Mouse (Mus musculus): ENCODE results near the gene Gm10065. TPM values are rescaled to one million over a fixed set of nuclear protein-coding genes. Genes with fewer than 3 reads are reported as not detected.
"Not testable (repeated sequence)": the region's sequence is repeated elsewhere in the genome, so short reads cannot be mapped to it uniquely, and the experiment has no call there.

The Gm10065 gene
- not detected for total RNA-seq (2021)

GRCm38 (mm10) chr13:21478759-21479670 lies at the start of gene Gm10065, which contains the start of gene Zkscan4:
Gene Gm10065 (minus strand): TSS chr13:21479441.
Gene Zkscan4 (plus strand): TSS chr13:21478907.
- peak; percentile 75 for DNase-seq
- intact Hi-C loops (cut with DNase I) = not testable (repeated sequence)

DNA sequence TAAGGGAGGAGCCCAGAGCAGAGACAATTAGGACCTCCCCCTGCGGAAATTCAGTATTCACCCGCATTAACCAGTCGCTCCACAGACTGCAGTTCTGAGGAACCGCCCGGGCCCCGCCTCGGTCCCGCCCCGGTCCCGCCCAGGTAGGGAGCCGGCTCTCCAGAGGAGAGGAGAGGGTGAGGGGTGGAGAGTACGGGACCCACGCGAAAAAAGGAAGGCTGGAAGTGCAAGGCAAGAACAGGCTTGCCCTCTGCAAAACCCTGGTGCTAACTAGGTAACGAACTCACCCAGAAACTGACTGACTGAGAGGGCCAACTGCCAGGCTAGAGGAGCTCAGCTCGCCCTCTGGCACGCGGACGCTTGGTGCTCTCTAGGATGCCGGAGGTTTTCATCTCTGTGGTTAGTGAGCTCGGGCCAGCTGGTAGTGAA lies 27.0 kb upstream of the Gm10065 start:
- intact Hi-C loops (cut with DNase I) = no loop called here
- DNase-seq = peak; percentile 83

- intact Hi-C loops (cut with DNase I) = no loop called here
- no peak for DNase-seq
These were observed 23.1 kb upstream of the Gm10065 start for GRCm38 (mm10) chr13:21502296-21502695.

DNA sequence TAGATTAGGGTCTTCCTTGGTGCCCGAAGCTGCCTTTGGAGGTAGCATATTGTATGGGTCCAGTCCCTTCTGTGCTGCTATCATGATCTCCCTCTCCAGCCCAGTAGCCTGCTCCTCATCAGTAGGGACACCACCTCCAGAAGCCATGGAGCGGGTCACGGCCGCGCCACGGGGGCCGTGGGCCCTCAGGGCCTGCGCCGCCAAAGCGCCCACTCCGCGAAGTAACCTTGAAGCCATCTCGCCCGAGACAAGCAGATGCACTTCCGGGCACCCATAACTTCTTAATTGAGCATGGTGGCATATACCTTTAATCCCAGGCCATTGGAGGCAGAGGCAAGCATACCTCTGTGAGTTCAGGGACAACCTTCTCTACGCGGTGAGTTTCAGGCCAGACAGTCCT lies 21.9 kb upstream of the Gm10065 start, which contains the start of gene Gm11273:
Gene Gm11273, minus strand, starts transcription at position 237 of the 400 bp plus-strand sequence.
- intact Hi-C loops (cut with DNase I); DNase-seq: not testable (repeated sequence)

DNA sequence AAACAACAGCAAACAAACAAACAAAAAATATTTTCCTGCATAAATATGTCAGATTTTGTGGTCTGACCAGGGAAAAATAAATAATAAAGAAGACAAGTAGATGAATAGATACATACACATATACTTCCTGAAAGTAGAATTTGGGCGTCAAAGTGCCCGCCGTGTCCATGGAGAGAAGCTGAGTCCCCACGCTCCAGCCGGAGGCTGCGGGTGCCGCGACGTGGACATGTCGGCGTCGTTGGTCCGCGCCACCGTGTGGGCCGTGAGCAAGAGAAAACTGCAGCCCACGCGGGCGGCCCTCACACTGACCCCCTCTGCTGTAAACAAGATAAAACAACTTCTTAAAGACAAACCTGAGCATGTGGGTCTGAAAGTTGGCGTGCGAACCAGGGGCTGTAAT lies 15.8 kb upstream of the Gm10065 start, which contains the start of gene AK157302:
Gene AK157302, plus strand, starts transcription at position 144 of the 400 bp plus-strand sequence.
- peak; percentile 10 for DNase-seq
- intact Hi-C loops (cut with DNase I) = no loop called here

DNA sequence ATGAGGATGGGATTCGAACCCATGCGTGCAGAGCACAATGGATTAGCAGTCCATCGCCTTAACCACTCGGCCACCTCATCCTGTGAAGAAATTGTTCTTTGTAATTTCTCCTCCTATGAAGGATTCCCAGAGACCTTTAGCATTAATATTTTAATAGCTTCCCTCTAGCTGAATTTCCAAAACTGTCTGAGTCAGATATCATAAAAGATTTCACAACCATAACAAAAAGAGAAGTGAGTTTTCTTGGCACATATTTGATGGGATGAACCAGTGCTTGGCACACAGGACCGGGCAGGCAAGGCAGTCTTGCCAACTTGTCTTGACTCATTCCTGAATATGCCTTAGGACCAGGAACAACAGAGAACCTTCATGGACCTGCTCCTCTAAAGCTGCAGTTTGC lies 13.6 kb upstream of the Gm10065 start:
- intact Hi-C loops (cut with DNase I) = no loop called here
- no peak for DNase-seq

- no peak for DNase-seq
- intact Hi-C loops (cut with DNase I) = no loop called here
These were observed 7.6 kb upstream of the Gm10065 start for GRCm38 (mm10) chr13:21486881-21487280.

DNA sequence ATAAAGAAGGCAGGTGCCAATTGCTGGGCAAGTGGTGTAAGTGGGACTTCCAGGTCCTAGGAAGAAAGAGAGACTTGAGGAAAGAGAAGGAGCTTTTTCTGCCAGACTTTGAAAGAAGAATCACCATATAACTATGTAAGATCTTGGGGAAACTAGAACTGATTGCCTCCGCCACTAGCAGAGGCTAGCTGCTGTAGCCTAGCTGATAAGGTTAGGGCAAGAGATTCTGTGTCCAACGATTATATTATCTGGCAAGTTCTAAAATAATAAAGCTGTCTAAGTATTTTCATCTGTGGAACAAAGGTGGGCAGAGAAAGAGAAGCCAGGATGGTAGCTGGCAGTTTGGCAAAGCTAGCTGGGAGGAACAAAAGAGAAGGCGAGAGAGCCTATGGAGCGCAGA lies 6.8 kb downstream of the Gm10065 start:
- intact Hi-C loops (cut with DNase I) = no loop called here
- no peak for DNase-seq

- DNase-seq = no peak
- intact Hi-C loops (cut with DNase I) = no loop called here
These were observed 10.1 kb downstream of the Gm10065 start for GRCm38 (mm10) chr13:21469097-21469496.

DNA sequence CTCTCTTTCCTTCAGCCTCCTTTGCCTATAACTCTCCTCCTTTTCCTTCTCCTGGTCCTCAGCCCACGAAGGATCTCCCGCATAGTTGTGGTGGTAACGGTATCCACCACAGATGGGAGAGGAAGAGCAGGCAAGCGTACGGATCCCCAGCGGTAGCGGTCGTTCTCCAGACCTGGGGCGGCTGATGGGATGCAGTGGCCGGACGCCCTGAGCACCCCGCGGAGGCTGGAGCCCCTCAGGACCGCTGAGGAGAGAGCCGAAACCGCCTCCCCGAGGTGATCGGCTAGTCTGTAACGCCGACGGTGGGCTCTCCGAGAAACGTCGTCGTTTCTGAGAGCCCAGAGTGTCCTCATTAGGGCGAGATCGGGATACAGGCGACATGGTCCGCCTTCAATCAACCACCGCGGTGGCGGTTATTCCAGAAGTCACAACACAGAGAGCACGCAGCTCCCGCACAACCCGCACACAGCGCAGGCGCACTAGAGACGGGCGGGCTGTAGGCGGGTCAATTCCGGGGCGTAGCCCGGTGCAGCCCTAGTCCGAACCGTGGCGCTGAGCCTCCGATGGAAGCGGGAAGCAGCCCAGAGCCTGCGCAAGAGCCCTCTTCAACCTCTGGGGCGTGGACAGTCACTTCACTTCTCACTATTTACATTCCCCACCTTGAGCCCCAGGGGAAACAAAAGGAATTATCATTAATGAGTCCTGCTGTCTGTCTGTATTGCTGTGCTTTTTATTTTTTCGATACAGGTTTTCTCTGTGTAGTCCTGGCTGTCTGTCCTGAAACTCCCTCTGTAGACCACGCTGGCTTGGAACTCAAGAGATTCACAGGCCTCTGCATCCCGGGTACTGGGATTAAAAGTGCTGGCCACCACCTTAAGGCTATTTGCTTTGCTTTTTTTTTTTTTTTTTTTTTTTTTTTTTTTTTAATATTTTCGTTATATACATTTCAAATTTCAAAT lies 10.9 kb downstream of the Gm10065 start, which contains the start of gene Nkapl:
Gene Nkapl, minus strand, starts transcription at position 449 of the 959 bp plus-strand sequence.
- intact Hi-C loops (cut with DNase I) = no loop called here
- peak; percentile 80 for DNase-seq

DNA sequence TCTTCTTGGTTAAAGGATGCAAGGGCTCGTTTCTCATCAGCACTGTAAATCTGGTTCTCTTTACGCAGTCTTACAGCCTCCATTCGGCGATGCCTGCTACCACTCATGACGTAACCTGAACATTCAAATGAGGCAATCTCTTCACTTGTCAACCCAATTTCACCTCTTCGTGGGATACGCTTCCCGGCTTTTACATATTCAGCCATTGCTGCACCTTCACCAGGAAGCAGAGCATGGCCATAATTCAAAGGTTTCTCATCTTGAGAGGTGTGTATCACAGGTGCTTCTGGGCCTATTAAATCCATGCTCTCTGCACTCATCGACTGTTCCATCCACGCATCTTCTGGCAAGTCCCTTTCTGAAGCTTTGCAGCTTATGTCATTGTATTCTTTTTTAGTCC lies 11.9 kb downstream of the Gm10065 start:
- intact Hi-C loops (cut with DNase I) = no loop called here

DNA sequence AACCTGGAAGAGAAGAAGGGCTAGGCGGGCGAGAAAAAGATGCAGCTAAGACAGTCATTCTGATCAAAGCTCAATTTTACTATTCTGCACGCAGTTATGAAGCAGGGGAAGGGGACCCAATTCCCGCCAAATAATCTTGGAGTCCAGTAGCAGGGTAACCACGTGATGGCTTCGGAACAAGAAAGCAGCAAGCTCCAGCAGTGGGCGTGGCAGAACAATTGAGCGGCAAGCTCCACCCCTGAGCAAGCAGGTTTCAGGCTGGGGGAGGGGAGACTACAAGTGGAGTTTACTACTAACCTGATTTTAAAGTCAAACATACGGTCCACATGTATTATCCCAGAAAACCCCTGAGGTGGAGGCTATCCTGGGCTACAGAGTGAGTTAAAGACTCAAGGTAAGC lies 16.7 kb downstream of the Gm10065 start:
- DNase-seq; intact Hi-C loops (cut with DNase I): not testable (repeated sequence)

More for the DNA sequence above, 11.9 kb downstream of the Gm10065 start:
- no peak for DNase-seq

DNA sequence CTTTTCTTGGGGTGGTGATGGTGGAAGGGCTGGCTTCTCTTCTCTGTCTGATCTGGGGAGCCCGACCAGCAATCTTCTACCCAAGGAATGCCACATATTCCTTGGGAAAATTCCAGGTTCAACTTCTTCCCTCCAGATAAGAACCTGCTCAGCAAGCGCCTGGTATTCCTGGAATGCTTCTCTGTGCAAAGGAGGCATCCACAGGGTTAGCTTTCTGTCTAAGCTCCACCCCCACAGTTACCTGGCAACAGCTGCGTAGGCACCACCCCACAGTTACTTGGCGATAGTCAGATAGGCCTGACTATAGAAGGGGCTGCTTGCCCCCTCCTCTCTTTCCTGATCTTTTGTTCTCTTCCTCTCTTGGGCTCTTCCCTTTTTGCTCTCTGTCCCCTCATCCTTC lies 22.9 kb downstream of the Gm10065 start:
- no peak for DNase-seq
- intact Hi-C loops (cut with DNase I) = no loop called here

DNA sequence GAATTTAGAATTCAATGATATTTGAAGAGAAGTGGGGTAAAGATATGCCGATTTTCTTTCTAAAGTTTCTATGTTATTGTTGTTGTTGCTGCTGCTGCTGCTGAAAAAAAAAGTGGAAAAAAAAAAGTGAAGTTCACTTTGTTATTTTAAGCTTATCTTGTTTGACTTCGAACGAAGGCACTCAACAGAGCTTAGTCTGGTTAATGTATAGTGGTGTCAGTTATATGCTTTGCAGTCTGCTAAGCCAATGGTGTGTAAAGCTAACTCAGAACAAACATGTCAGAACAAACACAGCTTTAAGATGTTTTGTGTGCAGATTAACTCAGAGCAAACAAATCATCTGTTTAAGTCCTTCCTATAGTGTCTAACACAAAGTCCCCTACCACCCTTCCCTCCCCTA lies 25.1 kb downstream of the Gm10065 start:
- intact Hi-C loops (cut with DNase I) = no loop called here

GRCm38 (mm10) chr13:21453449-21453848 lies 25.8 kb downstream of the Gm10065 start, which contains the start of gene Zscan26:
Gene Zscan26 (minus strand): TSS chr13:21453730.
- peak; percentile 75 for DNase-seq

More for the DNA sequence above, 25.1 kb downstream of the Gm10065 start:
- no peak for DNase-seq

GRCm38 (mm10) chr13:21453042-21453441 lies 26.2 kb downstream of the Gm10065 start:
- DNase-seq = no peak

More at GRCm38 (mm10) chr13:21453449-21453848, 25.8 kb downstream of the Gm10065 start, which contains the start of gene Zscan26:
- intact Hi-C loops (cut with DNase I) = no loop called here

DNA sequence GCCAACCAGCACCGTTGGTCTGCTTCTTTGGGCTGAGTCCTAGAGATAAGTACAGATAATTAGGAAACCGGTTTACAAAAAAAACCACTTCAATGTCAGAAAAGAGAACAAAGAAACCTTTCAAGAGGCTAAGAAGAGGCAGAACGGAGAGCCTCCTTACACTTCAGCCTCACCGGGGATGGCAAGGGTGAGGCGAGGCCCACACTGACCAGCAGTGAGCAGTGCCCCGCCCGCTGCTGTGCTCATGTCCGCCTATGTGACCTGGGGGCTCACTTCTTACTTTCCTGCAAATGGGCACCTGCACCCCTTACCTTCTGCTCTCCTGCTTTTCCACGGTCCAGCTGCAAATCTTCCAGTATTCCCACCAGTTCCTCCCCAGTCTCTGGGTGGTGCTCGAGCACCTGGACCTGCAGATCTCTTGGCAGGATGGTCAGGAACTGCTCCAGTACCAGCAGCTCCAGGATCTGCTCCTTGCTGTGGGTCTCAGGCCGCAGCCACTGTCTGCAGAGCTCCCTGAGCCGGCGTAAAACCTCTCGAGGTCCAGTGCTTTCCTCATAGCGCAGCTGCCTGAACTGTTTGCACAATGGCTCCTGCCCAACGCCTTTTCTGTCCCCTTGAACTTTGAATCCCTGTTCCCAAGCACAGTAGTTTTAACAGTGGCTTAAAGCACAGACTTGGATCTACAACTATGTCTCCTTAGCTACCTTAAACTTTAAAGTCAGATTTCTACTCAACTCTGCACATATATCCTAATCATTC lies 31.2 kb downstream of the Gm10065 start:
- DNase-seq = no peak
- intact Hi-C loops (cut with DNase I) = no loop called here

More at GRCm38 (mm10) chr13:21453042-21453441, 26.2 kb downstream of the Gm10065 start:
- intact Hi-C loops (cut with DNase I) = no loop called here

DNA sequence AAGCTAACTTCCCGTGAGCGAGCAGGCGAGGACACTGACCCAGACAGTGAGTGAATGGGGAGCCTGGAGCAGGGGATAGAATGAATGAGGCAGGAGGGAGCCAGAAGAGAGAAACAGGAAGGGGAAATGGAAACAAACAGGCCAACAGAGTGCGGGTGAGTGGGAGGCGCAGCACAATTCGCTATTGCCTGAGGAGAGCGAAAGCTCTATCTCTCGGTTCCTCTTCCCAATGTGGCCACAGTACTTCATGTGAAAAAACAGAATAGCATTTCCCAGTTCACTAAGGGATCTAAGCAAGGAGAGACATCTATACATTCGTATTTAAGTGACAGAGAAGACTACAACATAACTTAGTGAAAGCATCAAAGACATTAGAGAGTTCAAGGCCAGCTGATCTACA lies 32.4 kb downstream of the Gm10065 start:
- no peak for DNase-seq
- intact Hi-C loops (cut with DNase I) = no loop called here

DNA sequence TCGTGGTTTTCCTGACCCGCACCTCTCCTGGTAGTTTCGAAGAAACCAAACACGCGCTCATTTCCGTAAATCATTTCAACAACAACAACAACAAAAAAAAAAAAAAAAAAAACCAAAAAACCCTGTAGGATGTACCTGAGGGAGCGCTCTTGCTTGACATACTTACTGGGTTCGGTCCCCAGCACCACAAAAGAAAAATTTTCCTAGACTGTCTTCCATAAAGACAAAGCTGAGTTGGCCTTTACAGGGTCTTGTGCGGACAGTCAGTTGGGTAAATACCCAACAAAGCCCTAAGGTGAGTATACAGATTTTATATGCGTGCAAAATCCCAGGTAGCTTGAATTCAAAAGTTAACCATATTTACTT lies 38.1 kb downstream of the Gm10065 start:
- DNase-seq = no peak
- intact Hi-C loops (cut with DNase I) = loop anchor here (5.0 kb wide), 1 partner anchor 39 kb away; the partner anchor contains the start of gene Zkscan3
